Mouse (Mus musculus): Measurements from ENCODE around the gene Grip2. TPM values are rescaled to one million over a fixed set of nuclear protein-coding genes. Genes with fewer than 3 reads are reported as not detected.

Gene Grip2
- polyA plus RNA-seq, 1 experiment from 2014 or later, result 1.9 TPM

DNA sequence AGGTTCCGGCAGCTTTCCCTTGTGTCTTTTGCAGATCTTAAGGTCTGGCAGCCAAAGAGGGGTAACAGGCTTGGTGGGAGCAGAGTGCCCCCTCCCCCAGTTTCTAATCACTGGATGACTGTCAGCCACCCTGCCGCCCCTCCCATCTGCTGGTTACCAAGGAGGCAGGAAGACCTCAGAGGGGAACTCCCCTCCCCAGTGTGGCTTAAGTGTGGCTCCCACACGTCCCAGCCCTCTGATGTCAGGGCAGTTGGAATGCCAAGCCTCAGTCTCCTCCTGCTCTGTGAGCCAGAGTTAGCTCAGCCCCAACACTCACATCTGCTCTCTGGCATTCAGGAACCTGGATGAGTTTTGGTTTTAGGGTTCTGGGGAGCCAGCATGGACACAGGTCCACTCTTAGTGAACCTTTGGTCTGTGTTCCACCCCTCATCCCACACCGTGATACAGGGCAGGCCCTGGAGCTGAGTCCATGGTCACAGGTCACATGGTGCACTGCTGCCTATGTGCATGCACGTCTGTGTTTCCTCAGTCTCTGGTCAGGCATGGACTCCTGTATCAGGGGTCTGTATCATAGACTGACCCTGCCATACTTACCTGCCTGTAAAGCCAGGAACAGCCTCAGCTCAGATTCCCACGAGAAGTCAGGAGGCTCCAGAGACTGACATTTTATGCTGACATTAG lies 98.0 kb downstream of the Grip2 start:
- Histone ChIP-seq H3K4me1 (peaks cover 24% of the 10 kb centered on the region), H3K36me3 (peaks cover 45% of the 10 kb centered on the region), H3K9me3 (replicated peaks) (no peaks in the 10 kb centered on the region), H3K4me2 (replicated peaks) (no peak overlapping the region), H3K9ac (no peak overlapping the region), H3K27me3 (no peaks in the 10 kb centered on the region), H3K4me3 (replicated peaks) (no peak overlapping the region), H3K27ac (replicated peaks) (peak overlapping the region; percentile 68)
- WGBS, result 48% methylated on average over 6 of the region's 6 CpGs
- 0 out of 2 replicates have a peak, but pooled peaks have one; percentile 5 for ATAC-seq (ENCODE audit: insufficient number of reproducible peaks, low FRiP score, low TSS enrichment, low read depth)

DNA sequence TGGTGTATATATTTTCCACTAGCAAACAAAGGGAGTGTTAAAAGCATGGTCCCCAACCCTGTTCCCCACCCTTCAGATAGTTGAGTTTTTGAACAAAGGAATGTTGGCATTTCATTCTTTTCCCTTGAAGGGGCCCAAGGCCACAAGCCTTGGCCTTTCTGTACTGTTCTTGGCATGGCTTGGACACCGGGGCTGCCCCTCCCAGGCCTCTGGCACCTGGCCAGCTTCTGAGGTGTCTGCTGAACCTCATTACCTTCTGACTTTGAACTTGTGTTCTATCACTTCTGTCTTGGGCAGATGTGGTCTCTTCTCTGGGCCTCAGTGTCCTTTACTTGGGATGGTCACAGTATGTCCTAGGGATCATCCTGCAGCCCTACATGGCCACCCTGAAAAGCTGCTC lies 99.7 kb downstream of the Grip2 start:
- ATAC-seq (ENCODE audit: insufficient number of reproducible peaks, low FRiP score, low TSS enrichment, low read depth), result no peak
- no peaks in the 10 kb centered on the region for H3K9me3 ChIP-seq (replicated peaks)
- H3K4me1 ChIP-seq, result peaks cover 24% of the 10 kb centered on the region

DNA sequence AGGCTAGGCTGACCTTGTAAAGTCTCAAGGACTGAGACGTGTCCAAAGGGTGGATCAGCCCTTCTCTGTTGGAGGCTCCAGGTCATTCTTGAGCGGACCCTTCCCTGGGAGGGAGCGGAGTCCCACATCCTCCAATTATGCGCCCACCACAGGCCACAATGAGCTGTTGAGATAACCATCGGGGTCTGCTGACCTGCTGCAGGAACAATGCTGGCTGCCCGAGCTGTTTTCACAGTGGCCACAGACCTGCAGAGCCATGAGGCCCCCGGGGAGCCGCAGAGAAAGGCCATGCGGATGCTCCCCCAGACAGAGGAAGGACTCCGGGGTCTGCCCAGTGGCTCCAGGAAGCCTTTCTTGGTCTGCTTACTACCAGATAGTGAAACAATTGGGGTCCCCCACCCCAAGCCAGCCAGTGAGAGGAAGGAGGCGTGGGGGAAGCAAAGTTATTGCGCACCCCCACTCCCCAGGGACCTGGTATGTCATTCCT lies 105.8 kb downstream of the Grip2 start:
- Histone ChIP-seq H3K27ac (replicated peaks) (no peak overlapping the region), H3K4me2 (replicated peaks) (no peak overlapping the region), H3K36me3 (peaks cover 39% of the 10 kb centered on the region), H3K27me3 (no peaks in the 10 kb centered on the region), H3K9me3 (replicated peaks) (no peaks in the 10 kb centered on the region), H3K9ac (no peak overlapping the region), H3K4me3 (replicated peaks) (no peak overlapping the region), H3K4me1 (peaks cover 29% of the 10 kb centered on the region)
- whole genome bisulfite sequencing, result 62% methylated on average over 11 of the region's 12 CpGs
- ATAC-seq (ENCODE audit: insufficient number of reproducible peaks, low FRiP score, low TSS enrichment, low read depth), result no peak

More for the DNA sequence above, 99.7 kb downstream of the Grip2 start:
- H3K27ac ChIP-seq (replicated peaks), result no peak overlapping the region
- no peak overlapping the region for H3K9ac ChIP-seq
- no peak overlapping the region for H3K4me3 ChIP-seq (replicated peaks)
- WGBS, result 67% methylated on average over 1 of the region's 1 CpGs
- H3K36me3 ChIP-seq, result peaks cover 52% of the 10 kb centered on the region
- no peak overlapping the region for H3K4me2 ChIP-seq (replicated peaks)
- no peaks in the 10 kb centered on the region for H3K27me3 ChIP-seq

DNA sequence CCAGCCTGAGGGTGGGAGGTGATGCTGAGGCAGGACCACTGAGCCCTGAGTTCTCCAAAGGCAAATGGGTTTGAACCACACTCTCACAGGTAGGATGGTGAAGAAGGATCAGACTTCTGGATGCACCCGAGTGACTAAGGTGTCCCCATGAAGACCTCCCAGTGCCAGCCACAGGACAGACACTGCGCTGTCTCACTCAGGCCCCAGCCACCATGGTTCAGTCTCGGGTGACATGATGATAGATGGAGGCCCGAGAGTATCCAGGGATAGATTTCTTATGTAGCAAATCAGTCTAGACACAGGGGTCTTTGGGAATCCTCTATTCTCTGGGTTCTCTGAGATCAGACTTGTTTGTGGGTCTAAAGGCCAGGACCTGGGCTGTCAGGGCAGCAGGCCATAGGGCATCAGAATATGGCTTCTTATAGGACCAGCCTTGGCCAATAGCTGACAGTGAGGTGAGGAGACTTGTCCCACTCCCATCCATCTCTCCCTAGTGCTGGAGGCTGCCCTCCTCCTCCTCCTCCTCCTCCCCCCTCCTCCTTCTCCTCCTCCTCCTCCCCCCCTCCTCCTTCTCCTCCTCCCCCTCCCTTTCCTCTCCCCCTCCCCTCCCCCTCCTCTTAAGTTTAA lies 106.3 kb downstream of the Grip2 start:
- 73% methylated on average over 4 of the region's 4 CpGs for WGBS
- H3K9ac ChIP-seq, result no peak overlapping the region
- H3K36me3 ChIP-seq, result peaks cover 35% of the 10 kb centered on the region
- peaks cover 29% of the 10 kb centered on the region for H3K4me1 ChIP-seq
- 0 out of 2 replicates have a peak, but pooled peaks have one; percentile 9 for ATAC-seq (ENCODE audit: insufficient number of reproducible peaks, low FRiP score, low TSS enrichment, low read depth)
- no peak overlapping the region for H3K4me2 ChIP-seq (replicated peaks)
- no peak overlapping the region for H3K27ac ChIP-seq (replicated peaks)
- H3K9me3 ChIP-seq (replicated peaks), result no peaks in the 10 kb centered on the region
- no peaks in the 10 kb centered on the region for H3K27me3 ChIP-seq
- no peak overlapping the region for H3K4me3 ChIP-seq (replicated peaks)

DNA sequence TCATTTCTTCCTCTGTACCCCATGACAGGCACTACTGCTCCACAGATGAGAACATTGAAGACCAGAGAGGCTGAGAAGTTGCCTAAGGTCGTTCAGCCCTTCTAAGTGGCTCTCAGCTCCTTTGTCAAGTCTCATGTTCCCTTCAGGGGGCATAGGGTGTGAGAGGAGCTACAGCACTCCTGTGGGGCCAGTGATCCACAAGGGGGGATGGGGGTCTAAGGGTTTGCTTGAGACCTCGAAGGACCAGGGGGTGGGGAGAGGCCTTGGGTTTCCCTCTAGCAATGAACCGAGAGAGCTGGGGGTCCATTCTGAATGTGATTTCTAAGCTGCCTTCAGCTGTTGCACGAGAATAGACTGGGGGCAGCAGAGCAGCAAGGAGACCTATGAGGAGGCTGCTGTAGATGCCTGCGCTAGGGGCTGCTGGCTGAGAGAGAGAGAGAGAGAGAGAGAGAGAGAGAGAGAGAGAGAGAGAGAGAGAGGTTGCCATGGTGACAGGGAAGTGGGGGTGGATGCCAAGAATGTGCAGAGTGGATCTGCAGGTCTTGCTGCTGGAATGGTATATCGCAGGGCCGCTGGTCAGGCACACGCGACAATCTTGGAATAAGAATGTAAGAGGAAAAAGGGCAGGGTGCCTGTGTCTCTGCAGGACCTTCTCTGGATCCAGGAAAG lies 107.1 kb downstream of the Grip2 start:
- Histone ChIP-seq H3K27me3 (no peaks in the 10 kb centered on the region), H3K36me3 (peaks cover 33% of the 10 kb centered on the region), H3K4me1 (peaks cover 29% of the 10 kb centered on the region), H3K27ac (replicated peaks) (0 out of 2 replicates have a peak overlapping the region, but pooled peaks have one; percentile 0), H3K9ac (no peak overlapping the region), H3K4me2 (replicated peaks) (no peak overlapping the region), H3K9me3 (replicated peaks) (no peaks in the 10 kb centered on the region), H3K4me3 (replicated peaks) (no peak overlapping the region)
- 13% methylated on average over 9 of the region's 9 CpGs for WGBS
- ATAC-seq (ENCODE audit: insufficient number of reproducible peaks, low FRiP score, low TSS enrichment, low read depth), result peak; percentile 59

DNA sequence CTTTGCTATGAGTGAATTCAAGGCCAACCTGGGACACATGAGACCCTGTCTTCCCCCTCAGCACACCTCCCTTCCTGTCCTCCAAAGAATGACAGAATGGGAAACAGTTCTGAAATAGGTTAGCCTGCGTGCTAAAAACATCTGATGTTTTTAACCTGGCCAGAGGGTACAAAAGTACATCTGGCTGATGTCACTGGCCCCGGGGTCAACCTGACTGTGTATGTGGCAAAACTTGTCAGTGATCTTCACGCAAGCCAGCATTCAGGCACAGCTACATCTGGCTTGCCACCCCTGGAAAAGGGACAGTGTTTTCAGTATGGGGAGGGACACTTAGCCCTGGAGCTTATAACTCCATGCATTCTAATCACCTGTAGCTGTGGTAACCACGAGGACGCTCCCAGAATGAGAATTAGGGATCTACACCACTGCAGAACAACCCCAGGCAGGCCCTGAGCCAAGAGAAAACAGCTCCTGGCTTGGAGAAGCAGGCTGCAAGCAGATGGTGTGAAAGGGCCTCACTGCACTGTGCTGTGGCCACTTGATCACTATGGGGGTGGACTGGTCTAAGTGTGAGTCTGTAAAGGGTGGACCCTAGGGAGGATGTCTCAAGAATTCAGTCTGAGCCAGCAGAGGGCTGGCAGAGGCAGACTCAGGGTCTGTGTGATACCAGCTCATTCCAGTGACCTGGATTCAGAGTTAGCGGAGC lies 107.9 kb downstream of the Grip2 start:
- peaks cover 29% of the 10 kb centered on the region for H3K36me3 ChIP-seq
- H3K9me3 ChIP-seq (replicated peaks), result no peaks in the 10 kb centered on the region
- WGBS, result 52% methylated on average over 6 of the region's 6 CpGs
- H3K27me3 ChIP-seq, result no peaks in the 10 kb centered on the region
- peak overlapping the region; percentile 35; the same call in 1 of the 2 replicates for H3K27ac ChIP-seq (replicated peaks)
- peak; percentile 52; the same call in 1 of the 2 replicates for ATAC-seq (ENCODE audit: insufficient number of reproducible peaks, low FRiP score, low TSS enrichment, low read depth)
- no peak overlapping the region for H3K4me3 ChIP-seq (replicated peaks)
- peaks cover 29% of the 10 kb centered on the region for H3K4me1 ChIP-seq
- H3K9ac ChIP-seq, result no peak overlapping the region
- no peak overlapping the region for H3K4me2 ChIP-seq (replicated peaks)

DNA sequence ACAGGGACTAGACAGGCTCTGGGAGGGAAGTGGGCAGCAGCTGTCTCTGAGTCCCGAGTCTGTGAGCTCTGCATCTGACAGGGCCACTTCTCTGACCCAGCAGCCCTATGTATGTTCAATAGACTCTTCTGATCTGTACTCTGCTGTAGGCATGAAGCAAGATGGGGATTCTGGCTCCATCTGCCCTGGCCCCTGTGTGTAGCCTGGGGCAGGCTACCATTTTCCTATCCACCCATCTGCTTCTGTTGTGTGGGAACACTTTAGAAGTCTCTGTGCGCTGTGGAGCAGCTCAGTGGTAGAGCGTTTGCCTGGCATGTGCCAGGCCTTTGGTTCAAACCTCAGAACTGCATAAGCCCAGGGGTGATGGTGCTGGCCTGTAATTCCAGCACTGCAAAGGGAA lies 108.4 kb downstream of the Grip2 start:
- no peak for ATAC-seq (ENCODE audit: insufficient number of reproducible peaks, low FRiP score, low TSS enrichment, low read depth)
- H3K27ac ChIP-seq (replicated peaks), result 0 out of 2 replicates have a peak overlapping the region, but pooled peaks have one; percentile 35

DNA sequence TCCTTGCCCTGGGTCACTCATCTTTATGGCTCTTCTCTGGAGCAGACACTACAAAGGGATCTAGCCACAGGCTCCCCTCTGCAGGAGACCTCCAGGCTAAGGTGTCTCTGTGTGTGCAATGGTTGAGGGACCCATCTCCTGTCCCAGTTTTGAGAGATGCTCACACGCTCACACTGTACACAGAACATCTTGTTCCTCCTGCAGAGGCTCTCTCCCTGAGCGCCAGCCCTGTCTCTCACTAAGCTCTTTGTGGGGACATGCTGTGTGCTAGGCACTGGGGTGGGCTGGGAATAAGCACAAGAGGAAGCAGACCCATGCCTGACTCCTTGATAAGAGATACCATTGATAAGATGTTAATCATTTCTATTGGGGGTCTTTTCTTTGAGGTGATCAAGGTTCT lies 109.0 kb downstream of the Grip2 start:
- no peak overlapping the region for H3K9ac ChIP-seq
- peaks cover 39% of the 10 kb centered on the region for H3K4me1 ChIP-seq
- H3K36me3 ChIP-seq, result peaks cover 17% of the 10 kb centered on the region
- no peak overlapping the region for H3K4me3 ChIP-seq (replicated peaks)
- WGBS, result 78% methylated on average over 2 of the region's 2 CpGs
- H3K9me3 ChIP-seq (replicated peaks), result no peaks in the 10 kb centered on the region
- no peaks in the 10 kb centered on the region for H3K27me3 ChIP-seq
- H3K27ac ChIP-seq (replicated peaks), result no peak overlapping the region
- ATAC-seq (ENCODE audit: insufficient number of reproducible peaks, low FRiP score, low TSS enrichment, low read depth), result no peak
- H3K4me2 ChIP-seq (replicated peaks), result no peak overlapping the region

More for the DNA sequence above, 108.4 kb downstream of the Grip2 start:
- 53% methylated on average over 3 of the region's 3 CpGs for WGBS
- Histone ChIP-seq H3K4me2 (replicated peaks) (no peak overlapping the region), H3K27me3 (no peaks in the 10 kb centered on the region), H3K4me1 (peaks cover 33% of the 10 kb centered on the region), H3K9ac (no peak overlapping the region), H3K36me3 (peaks cover 23% of the 10 kb centered on the region), H3K9me3 (replicated peaks) (no peaks in the 10 kb centered on the region), H3K4me3 (replicated peaks) (no peak overlapping the region)

DNA sequence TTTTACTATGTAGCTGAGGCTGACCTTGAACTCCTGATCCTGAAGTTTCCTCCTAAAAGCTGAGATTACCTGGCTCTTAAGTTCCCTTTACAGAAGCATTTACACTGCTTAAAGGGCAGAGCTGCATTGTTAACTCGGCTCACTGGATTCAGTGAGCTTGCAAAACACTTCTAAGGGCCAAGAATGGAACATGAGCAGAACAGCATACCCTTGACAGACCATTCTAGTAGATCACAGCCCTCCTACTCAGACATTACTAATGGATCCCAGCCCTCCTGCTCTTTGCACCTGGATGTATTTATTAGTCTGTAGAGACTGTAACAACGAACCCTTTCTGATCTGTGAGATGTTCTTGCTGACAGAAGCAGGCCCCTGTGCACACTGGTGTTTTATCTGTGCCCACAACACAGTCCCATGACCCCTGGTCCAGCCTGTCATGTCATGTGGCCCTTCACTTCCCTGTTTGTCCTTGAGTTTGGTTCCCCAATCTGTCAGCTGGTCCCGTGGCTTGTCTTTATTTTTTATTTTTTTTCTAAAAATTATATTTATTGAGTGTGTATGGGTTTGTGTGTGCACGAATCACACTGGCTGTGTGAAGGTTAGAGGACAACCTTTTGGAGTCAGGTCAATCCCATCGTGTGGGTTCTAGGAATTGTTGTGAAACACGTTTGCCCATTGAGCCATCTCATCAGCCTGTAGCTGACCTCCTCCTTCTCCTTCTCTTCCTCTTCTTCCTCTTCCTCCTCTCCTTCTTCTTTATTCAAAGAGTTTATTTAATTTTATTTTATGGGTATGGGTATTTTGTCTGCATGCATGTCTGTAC lies 110.9 kb downstream of the Grip2 start:
- Histone ChIP-seq H3K27ac (replicated peaks) (no peak overlapping the region), H3K9ac (no peak overlapping the region), H3K4me1 (peaks cover 55% of the 10 kb centered on the region), H3K36me3 (peaks cover 13% of the 10 kb centered on the region; the same call in 1 of the 2 replicates), H3K4me3 (replicated peaks) (no peak overlapping the region), H3K9me3 (replicated peaks) (no peaks in the 10 kb centered on the region), H3K4me2 (replicated peaks) (no peak overlapping the region), H3K27me3 (no peaks in the 10 kb centered on the region)
- no peak for ATAC-seq (ENCODE audit: insufficient number of reproducible peaks, low FRiP score, low TSS enrichment, low read depth)
- WGBS, result 63% methylated on average over 6 of the region's 6 CpGs

DNA sequence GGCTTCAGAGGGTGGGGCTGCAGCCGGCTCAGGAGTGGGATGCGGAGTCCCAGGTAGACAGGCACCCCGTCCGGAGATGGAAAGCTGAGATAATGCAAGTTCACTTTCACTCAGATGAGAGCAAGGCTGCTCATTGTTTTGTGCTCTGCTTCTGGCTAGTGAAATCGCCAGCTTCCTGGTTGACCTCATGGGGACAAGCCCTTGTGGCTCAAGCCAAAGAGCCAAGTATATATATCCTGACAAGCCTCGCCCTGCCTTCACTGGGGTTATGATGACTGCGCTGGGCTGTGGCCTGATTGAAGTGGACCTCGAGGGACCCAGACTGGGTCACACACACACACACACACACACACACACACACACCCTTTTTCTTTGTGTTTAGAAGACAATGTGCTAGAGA lies 112.0 kb downstream of the Grip2 start:
- H3K27ac ChIP-seq (replicated peaks), result no peak overlapping the region
- no peak overlapping the region for H3K4me2 ChIP-seq (replicated peaks)
- ATAC-seq (ENCODE audit: insufficient number of reproducible peaks, low FRiP score, low TSS enrichment, low read depth), result no peak

More for the DNA sequence above, 112.0 kb downstream of the Grip2 start:
- no peaks in the 10 kb centered on the region for H3K9me3 ChIP-seq (replicated peaks)
- no peak overlapping the region for H3K9ac ChIP-seq
- no peaks in the 10 kb centered on the region for H3K27me3 ChIP-seq
- 83% methylated on average over 8 of the region's 8 CpGs for WGBS
- peaks cover 48% of the 10 kb centered on the region for H3K4me1 ChIP-seq
- H3K36me3 ChIP-seq, result peaks cover 14% of the 10 kb centered on the region; the same call in 1 of the 2 replicates
- no peak overlapping the region for H3K4me3 ChIP-seq (replicated peaks)

All from embryonic facial prominence, embryonic 15.5 days (tissue).